Mouse (Mus musculus): ENCODE data around the gene Rfx2.

Gene Rfx2

GRCm38 (mm10) chr17:56833381-56833780 lies 2.6 kb upstream of the Rfx2 start:
- no peak for DNase-seq (ENCODE audit: low read depth, low spot score)

GRCm38 (mm10) chr17:56832918-56833317 lies 2.1 kb upstream of the Rfx2 start:
- DNase-seq (ENCODE audit: low read depth, low spot score), result no peak

- DNase-seq (ENCODE audit: low read depth, low spot score), result peak; percentile 97
Observed at GRCm38 (mm10) chr17:56831111-56831816, 451 bp upstream of the Rfx2 start.

DNA sequence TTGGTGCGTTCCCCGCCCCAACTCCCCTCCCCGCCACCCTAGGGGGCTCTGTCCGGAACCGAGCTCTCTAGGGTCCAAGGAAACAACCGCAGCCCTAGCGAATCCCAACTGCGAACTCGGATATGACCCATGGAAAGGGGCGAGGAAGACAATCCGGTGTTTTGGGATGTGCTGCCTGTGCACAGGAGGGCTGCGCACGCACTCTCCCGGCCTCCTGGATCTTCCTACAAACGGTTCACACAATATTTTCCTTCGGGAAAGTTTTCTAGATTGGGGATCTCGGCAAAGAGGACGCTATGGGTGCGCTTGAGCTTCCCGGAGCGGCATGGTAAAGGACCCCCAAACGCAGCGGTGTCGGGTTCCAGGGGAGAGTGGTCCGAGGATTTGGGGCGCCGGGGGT lies 1.0 kb downstream of the Rfx2 start:
- no peak for DNase-seq (ENCODE audit: low read depth, low spot score)

DNA sequence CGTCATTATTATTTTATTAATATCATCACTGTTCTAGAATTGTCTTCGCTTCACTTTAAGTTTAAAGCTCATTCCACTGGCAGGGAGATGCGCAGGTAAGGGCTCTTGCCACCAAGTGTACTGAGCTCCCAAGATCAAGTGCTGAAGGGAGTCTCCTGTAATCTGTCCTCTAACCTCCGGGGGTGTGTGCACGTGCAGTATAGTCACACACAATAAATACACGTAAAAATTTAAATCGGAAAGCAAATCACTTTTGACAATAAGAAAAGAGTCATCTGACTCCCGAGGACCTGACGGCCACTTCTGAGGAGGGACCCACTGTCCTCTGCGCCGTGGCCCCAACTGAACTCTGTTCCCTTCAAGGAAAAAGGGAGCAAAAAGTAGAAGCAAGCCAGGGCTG lies 1.6 kb downstream of the Rfx2 start:
- DNase-seq (ENCODE audit: low read depth, low spot score), result no peak

- DNase-seq (ENCODE audit: low read depth, low spot score), result no peak
Observed at GRCm38 (mm10) chr17:56826718-56827117, 4.1 kb downstream of the Rfx2 start.

DNA sequence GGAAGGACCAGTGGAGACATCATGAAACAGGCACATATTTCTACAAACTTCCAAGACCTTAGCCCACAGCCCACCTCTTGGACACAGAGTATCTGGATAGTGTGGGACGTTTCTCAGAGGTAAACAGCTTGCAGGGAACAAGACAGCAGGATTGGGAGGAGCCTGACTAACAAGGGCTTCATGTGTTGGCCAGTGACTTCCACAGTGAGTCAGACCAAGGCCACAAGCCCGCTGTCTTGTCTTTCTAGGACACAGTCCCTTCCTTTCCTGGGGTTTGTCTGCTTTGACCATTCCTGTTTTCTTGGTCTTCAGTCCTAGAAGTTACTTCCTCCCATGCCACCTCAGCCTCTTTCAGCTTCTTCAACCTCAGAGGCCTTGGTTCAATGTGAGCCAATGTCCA lies 7.5 kb downstream of the Rfx2 start:
- DNase-seq (ENCODE audit: low read depth, low spot score), result no peak

DNA sequence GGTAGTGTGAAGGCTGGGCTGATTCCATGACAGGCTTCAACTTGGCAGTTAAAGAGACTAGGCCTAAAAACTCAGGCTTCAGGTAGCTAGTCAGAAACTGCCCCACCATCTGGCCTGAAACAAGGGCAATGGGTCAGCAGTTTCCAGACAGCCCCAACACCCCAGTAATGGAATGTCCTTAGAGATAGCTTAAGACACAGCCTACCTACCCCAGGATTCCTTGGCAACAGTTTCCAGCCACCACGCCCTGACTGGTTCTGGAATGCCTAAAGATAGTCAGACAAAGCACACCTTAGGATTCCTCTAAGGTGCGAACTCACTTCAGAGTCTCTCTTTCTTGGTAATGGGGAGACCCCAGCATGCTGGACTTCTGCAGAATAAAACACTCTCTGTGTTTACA lies 8.4 kb downstream of the Rfx2 start:
- DNase-seq (ENCODE audit: low read depth, low spot score), result no peak

DNA sequence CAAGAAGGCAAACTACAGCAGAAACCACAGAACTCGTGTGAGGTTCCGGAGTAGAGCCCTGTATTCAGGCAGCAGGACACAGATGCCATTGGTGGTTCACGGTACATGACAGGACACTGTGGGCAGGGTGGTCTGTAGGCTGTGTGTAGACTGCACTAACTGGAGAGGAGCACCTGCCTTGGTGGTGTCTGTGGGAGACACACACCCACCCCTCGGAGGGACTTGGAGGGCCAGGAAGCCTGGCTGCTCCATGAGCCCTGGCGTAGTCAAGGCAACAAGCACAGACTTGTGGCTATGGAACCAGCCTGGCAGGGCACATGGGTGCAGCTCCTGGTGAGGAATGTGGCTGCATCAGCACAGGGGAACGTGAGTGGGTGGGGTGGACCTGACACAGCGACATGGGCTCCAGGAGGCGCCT lies 11.1 kb downstream of the Rfx2 start:
- DNase-seq (ENCODE audit: low read depth, low spot score), result no peak

GRCm38 (mm10) chr17:56819032-56819545 lies 11.7 kb downstream of the Rfx2 start:
- DNase-seq (ENCODE audit: low read depth, low spot score), result no peak

GRCm38 (mm10) chr17:56818067-56818636 lies 12.7 kb downstream of the Rfx2 start:
- no peak for DNase-seq (ENCODE audit: low read depth, low spot score)

DNA sequence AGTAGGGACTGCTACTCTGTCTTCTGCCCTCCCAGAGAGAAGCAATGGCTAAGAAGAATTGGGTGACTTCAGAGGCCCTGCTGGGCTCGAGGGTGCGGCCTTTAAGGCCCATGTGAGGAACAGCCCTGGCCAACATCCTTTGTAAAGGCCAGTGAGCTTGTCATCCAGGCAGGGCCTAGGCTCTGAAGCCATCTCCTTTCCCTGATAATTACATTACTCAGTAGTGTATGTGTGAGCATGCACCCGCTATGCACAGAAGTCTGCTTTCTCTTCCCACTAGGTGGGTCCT lies 15.8 kb downstream of the Rfx2 start:
- DNase-seq (ENCODE audit: low read depth, low spot score), result no peak

DNA sequence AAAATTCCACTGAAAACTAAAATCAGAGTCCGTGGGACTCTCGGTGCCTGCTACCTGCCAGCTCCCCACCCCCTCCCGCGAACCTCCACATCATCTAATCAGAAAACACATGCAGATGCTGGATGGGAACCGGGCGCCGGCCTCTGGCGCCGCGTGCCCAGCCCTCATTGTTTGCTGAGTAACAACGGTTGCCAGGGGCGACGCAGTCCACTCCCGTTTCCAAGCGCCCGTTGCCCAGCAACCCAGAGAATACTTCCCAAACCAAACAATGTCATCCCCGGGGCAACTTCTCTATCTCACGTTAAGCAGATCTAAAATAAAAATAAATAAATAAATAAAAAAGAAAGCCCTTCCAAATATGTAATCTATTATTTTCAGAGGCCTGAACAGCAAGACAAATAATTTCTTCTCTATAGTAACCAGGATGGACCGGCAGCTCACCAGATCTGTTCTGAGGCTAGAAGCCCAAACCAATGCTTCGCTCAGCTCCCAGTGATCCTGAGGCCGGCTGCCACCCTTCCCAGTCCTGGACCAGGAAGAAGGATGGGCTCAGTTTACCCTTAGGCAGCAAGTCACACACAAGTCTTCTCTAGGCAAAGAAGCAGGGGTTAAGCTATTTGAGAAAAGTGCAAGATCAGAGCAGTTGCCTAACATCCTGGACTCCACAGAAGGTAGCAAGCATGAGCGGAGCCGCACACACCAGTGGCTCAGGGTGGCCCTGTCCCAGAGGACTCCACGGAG lies 16.3 kb downstream of the Rfx2 start:
- DNase-seq (ENCODE audit: low read depth, low spot score), result peak; percentile 85

DNA sequence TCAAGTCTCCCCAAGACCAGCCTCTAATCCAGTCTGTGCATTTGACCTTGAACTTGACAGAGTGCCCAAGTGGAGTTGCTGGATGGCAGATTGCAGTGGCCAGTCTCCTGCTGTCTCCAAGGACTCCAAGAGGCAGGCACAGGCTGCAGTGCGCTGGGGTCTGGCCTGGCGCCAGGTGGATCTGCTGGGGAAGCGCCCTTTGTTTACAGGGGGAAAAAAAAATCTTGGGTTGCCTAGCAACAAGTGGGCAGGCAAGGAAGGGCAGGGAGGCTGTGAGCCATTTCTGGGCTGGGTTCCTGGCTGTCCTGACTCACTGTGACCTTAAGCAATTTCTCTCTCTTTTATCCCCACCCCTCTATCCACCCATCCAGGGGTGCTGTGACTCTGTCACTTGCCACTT lies 20.6 kb downstream of the Rfx2 start:
- DNase-seq (ENCODE audit: low read depth, low spot score), result peak; percentile 91

- DNase-seq (ENCODE audit: low read depth, low spot score), result peak; percentile 57
Observed at GRCm38 (mm10) chr17:56808518-56808917, 22.3 kb downstream of the Rfx2 start.

DNA sequence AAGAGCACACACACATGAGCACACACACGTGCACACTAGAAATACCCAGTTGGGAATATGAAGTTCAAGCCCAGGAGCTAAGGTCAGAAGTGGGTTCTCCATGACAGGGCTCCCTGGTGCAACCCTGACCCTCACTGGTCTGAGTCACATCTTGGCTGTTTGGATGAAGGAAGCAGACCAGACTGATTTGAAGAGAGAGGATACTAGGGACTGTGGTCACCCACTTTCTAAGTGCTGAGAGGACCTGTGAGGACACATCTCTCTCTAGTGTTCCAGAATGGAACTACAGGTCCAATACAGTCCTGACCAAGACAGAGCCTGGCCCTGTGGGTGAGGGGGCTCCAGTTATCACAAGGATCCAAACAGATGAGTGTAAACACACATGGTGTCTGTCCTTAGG lies 25.0 kb downstream of the Rfx2 start:
- no peak for DNase-seq (ENCODE audit: low read depth, low spot score)

GRCm38 (mm10) chr17:56804952-56805351 lies 25.9 kb downstream of the Rfx2 start:
- no peak for DNase-seq (ENCODE audit: low read depth, low spot score)

DNA sequence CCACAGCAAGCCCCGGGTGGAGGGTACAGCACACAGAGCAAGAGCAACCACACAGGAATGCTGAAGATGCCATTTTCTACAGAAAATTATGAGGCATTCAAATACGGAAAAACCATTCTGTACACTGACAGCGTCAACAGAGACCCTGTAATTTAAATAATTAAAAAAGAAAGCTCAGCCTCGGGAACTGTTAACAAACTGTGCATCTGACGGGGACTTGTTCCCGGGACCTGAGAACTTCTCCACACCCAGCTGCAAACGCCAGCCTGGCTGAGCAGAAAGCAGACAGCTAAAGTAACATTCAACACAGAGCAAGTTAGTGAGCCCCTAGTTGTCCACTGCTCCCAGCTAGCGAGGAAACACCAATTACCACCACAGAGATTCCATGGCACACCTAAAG lies 28.7 kb downstream of the Rfx2 start:
- no peak for DNase-seq (ENCODE audit: low read depth, low spot score)

DNA sequence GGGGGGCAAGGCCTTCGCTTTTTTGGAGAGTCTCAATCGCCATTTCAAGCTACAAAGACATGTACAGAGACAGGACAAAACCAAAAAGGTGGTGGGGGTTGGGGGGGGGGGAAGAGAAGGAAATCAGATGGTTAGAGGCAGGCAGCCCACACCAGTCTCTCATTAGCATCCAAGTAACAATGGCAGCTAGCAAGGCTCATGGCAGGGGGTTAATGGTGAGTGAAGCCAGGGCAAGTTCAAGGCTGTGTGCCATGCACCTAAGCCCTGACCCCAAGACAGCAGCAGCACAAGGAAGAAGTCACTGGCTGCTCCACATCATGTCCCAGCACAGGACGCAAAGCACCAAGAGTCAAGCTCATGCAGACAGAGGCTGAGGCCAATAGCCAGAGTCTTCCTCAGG lies 31.5 kb downstream of the Rfx2 start:
- no peak for DNase-seq (ENCODE audit: low read depth, low spot score)

- no peak for DNase-seq (ENCODE audit: low read depth, low spot score)
Observed at GRCm38 (mm10) chr17:56793614-56794319, 37.0 kb downstream of the Rfx2 start.

GRCm38 (mm10) chr17:56792588-56792987 lies 38.2 kb downstream of the Rfx2 start:
- DNase-seq (ENCODE audit: low read depth, low spot score), result no peak

- DNase-seq (ENCODE audit: low read depth, low spot score), result no peak
Observed at GRCm38 (mm10) chr17:56789286-56789685, 41.5 kb downstream of the Rfx2 start.
